Mouse (Mus musculus) liver, embryonic 14.5 days (tissue): ENCODE results near the gene Scn4a. TPM values are rescaled to one million over a fixed set of nuclear protein-coding genes. Genes with fewer than 3 reads are reported as not detected.
"Not testable (repeated sequence)": the region's sequence is repeated elsewhere in the genome, so short reads cannot be mapped to it uniquely, and the experiment has no call there.

Experiments
- ATAC-seq: fragments of 200-750 bp; cut with Nextera tagmentation; 2 replicates; pipeline ENCODE4 v1.8.0; 2017; ENCODE audit warnings: moderate number of reproducible peaks, mild to moderate bottlenecking, moderate library complexity; ENCODE audit not compliant: insufficient read depth
- DNase-seq, 3 experiments: peaks; one replicate each; pipeline ENCODE4 v3.0.0-alpha.2; 2012 to 2013; ENCODE audit warnings: low read depth in 3 of 3, low spot score in 3 of 3
- H3K27ac ChIP-seq: fragments of 300-500 bp; sonication (generic); 2 replicates; pipeline ENCODE4 v1.5.1; 2014; ENCODE audit warnings: moderate library complexity, mild to moderate bottlenecking, control low read depth, inconsistent platforms
- H3K27me3 ChIP-seq: fragments of 300-500 bp; sonication (generic); 2 replicates; pipeline ENCODE4 v1.6.1; 2014; ENCODE audit warnings: mild to moderate bottlenecking, low read length, moderate library complexity; ENCODE audit not compliant: control insufficient read depth, insufficient read depth
- H3K36me3 ChIP-seq: fragments of 300-500 bp; sonication (generic); replicated peaks from 2 replicates; pipeline ENCODE4 v1.6.1; 2014; ENCODE audit warnings: low read depth; ENCODE audit not compliant: control insufficient read depth, insufficient read depth
- H3K4me1 ChIP-seq, 2 experiments: fragments of 200-500 bp in 1 of 2; fragments of 300-500 bp in 1 of 2; sonication (generic) in 1 of 2; replicated peaks; 2 replicates each; pipeline ENCODE4 v1.6.1; 2012 to 2014; ENCODE audit warnings: antibody characterized with exemption in 1 of 2, inconsistent platforms in 1 of 2, low read length in 1 of 2; ENCODE audit not compliant: control insufficient read depth in 2 of 2, insufficient read depth in 2 of 2
- H3K4me2 ChIP-seq: fragments of 300-500 bp; sonication (generic); 2 replicates; pipeline ENCODE4 v1.6.1; 2014; ENCODE audit warnings: low read depth, mild to moderate bottlenecking, control low read depth, moderate library complexity
- H3K4me3 ChIP-seq, 2 experiments: fragments of 200-500 bp in 1 of 2; fragments of 300-500 bp in 1 of 2; sonication (generic) in 1 of 2; 2 replicates each; pipeline ENCODE4 v1.5.1; 2012 to 2014; ENCODE audit warnings: low read depth in 2 of 2, low read length in 2 of 2, mild to moderate bottlenecking in 2 of 2, control low read depth in 1 of 2, inconsistent platforms in 1 of 2, moderate library complexity in 1 of 2; ENCODE audit not compliant: insufficient read depth in 1 of 2
- H3K9ac ChIP-seq: fragments of 300-500 bp; sonication (generic); replicated peaks from 2 replicates; pipeline ENCODE4 v1.6.1; 2014; ENCODE audit warnings: mild to moderate bottlenecking, control low read depth, moderate library complexity
- H3K9me3 ChIP-seq: fragments of 300-500 bp; sonication (generic); 2 replicates; pipeline ENCODE4 v1.6.1; 2016; ENCODE audit warnings: low read length, mixed read lengths; ENCODE audit not compliant: control insufficient read depth
- CTCF ChIP-seq: IDR thresholded peaks from 2 replicates; pipeline ENCODE4 v1.5.1; 2016; ENCODE audit warnings: antibody characterized with exemption, low read depth, control low read depth
- EP300 ChIP-seq: IDR thresholded peaks from 2 replicates; pipeline ENCODE4 v1.6.1; 2016; ENCODE audit warnings: antibody characterized with exemption, low read depth
- WGBS: fragments of 180-500 bp; shearing (Covaris S2); extraction: QIAGEN DNeasy Blood & Tissue Kit; methylation state at CpG from one replicate; pipeline ENCODE4 v1.1.7; 2014; ENCODE audit not compliant: insufficient replicate concordance; 5-methylcytosine and 5-hydroxymethylcytosine counted together
- polyA plus RNA-seq, 2 experiments: library from polyadenylated mRNA; depleted of rRNA in 1 of 2; stranded (reverse) in 1 of 2; unstranded in 1 of 2; fragments of >200 nt; fragmentation: Nextera tagmentation in 1 of 2; extraction: Ambion mirVana in 1 of 2; gene quantifications; 2 replicates each; pipeline versions ENCODE4 v1.2.1 to v1.2.3; 2012 to 2014

Gene Scn4a
- polyA plus RNA-seq (2012; rRNA removed): 0.01 and 0.02 TPM in 2 replicates
- polyA plus RNA-seq (2014; fragmentation: Nextera tagmentation; extraction: Ambion mirVana): not detected in 2 replicates

GRCm38 (mm10) chr11:106353188-106353587, at the start of gene Scn4a:
Scn4a (minus strand) TSS chr11:106353288.
- 67% methylated on average over 12 of the region's 12 CpGs for WGBS
- ATAC-seq (no peak), DNase-seq (no peak)
- Histone ChIP-seq H3K9ac (no peak within 1 kb of the TSS), H3K27me3 (no peaks in the 10 kb centered on the region), H3K4me2 (no peak within 1 kb of the TSS), H3K9me3 (no peaks in the 10 kb centered on the region), H3K27ac (no peak within 1 kb of the TSS), H3K36me3 (no peaks in the 10 kb centered on the region), H3K4me1 (peaks cover 0 to 6% of the 10 kb centered on the region in 2 experiments; a peak in 2 of 4 replicates), H3K4me3 (no peak within 1 kb of the TSS)
- no peak for TF ChIP-seq EP300
- TF ChIP-seq CTCF: no peak

- Histone ChIP-seq H3K4me2 (no peak overlapping the region), H3K36me3 (peaks cover 12% of the 10 kb centered on the region; the same call in 1 of the 2 replicates), H3K9me3 (no peaks in the 10 kb centered on the region), H3K9ac (no peak overlapping the region), H3K4me1 (peaks cover 7 to 8% of the 10 kb centered on the region in 2 experiments), H3K27ac (no peak overlapping the region), H3K27me3 (no peaks in the 10 kb centered on the region), H3K4me3 (no peak overlapping the region)
- TF ChIP-seq EP300: no peak
- TF ChIP-seq CTCF: no peak
- DNase-seq (no peak), ATAC-seq (no peak)
- 83% methylated on average over 8 of the region's 8 CpGs for WGBS
Observed at GRCm38 (mm10) chr11:106398481-106398880, 45.4 kb upstream of the Scn4a start.

- Histone ChIP-seq H3K4me2 (no peak overlapping the region), H3K9me3 (no peaks in the 10 kb centered on the region), H3K27me3 (no peaks in the 10 kb centered on the region), H3K9ac (no peak overlapping the region), H3K4me3 (no peak overlapping the region), H3K36me3 (peaks cover 8% of the 10 kb centered on the region; the same call in 1 of the 2 replicates), H3K4me1 (peaks cover 15 to 16% of the 10 kb centered on the region in 2 experiments), H3K27ac (no peak overlapping the region)
- WGBS: 74% methylated on average over 3 of the region's 3 CpGs
- no peak for TF ChIP-seq EP300
- peak; percentile 66 for TF ChIP-seq CTCF
- no peak for DNase-seq
- no peak for ATAC-seq
Observed at GRCm38 (mm10) chr11:106397656-106398055, 44.6 kb upstream of the Scn4a start.

GRCm38 (mm10) chr11:106394055-106394454, 41.0 kb upstream of the Scn4a start:
- not testable (repeated sequence) for H3K9me3 ChIP-seq, H3K36me3 ChIP-seq, H3K4me3 ChIP-seq, H3K27me3 ChIP-seq, DNase-seq, H3K27ac ChIP-seq, H3K9ac ChIP-seq
- Histone ChIP-seq H3K4me2 (0 out of 2 replicates have a peak overlapping the region, but pooled peaks have one; percentile 11), H3K4me1 (peaks cover 20 to 24% of the 10 kb centered on the region in 2 experiments)
- ATAC-seq: peak; percentile 58
- 43% methylated on average over 2 of the region's 2 CpGs for WGBS

GRCm38 (mm10) chr11:106393331-106393616, 40.2 kb upstream of the Scn4a start:
- Histone ChIP-seq H3K9ac (no peak overlapping the region; the same call in 1 of the 2 replicates), H3K4me2 (no peak overlapping the region; the same call in 1 of the 2 replicates), H3K4me3 (no peak overlapping the region), H3K4me1 (peaks cover 20 to 24% of the 10 kb centered on the region in 2 experiments), H3K27me3 (no peaks in the 10 kb centered on the region), H3K9me3 (no peaks in the 10 kb centered on the region), H3K36me3 (no peaks in the 10 kb centered on the region), H3K27ac (peak overlapping the region; percentile 63)
- 59% methylated on average over 4 of the region's 4 CpGs for WGBS
- TF ChIP-seq EP300: no peak
- TF ChIP-seq CTCF: no peak
- ATAC-seq (peak; percentile 1; the same call in 1 of the 2 replicates), DNase-seq (no peak)
